Mouse (Mus musculus) E14TG2a.4 (cell line): Measurements from ENCODE around the gene Tlx2.

Experiments
- H3K27me3 ChIP-seq: 2 replicates; pipeline ENCODE4 v1.6.1; 2014; ENCODE audit warnings: low read length, control low read depth; ENCODE audit not compliant: insufficient read depth
- H3K36me3 ChIP-seq: 2 replicates; pipeline ENCODE4 v1.6.1; 2014; ENCODE audit warnings: low read length, control low read depth; ENCODE audit not compliant: insufficient read depth
- H3K4me1 ChIP-seq: replicated peaks from 2 replicates; pipeline ENCODE4 v1.6.1; 2014; ENCODE audit warnings: low read depth, low read length, control low read depth
- H3K4me3 ChIP-seq: replicated peaks from 2 replicates; pipeline ENCODE4 v1.5.1; 2014; ENCODE audit warnings: mild to moderate bottlenecking, low read length
- H3K9me3 ChIP-seq: 2 replicates; pipeline ENCODE4 v1.6.1; 2014; ENCODE audit warnings: low read length, control low read depth
- CTCF ChIP-seq: conservative IDR thresholded peaks from 2 replicates; pipeline ENCODE4 v1.5.1; 2014; ENCODE audit warnings: low read length
- NANOG ChIP-seq: IDR thresholded peaks from 2 replicates; pipeline ENCODE4 v1.6.1; 2014; ENCODE audit warnings: borderline replicate concordance, low read length, mixed read lengths
- POU5F1 ChIP-seq: IDR thresholded peaks from 2 replicates; pipeline ENCODE4 v1.6.1; 2014; ENCODE audit warnings: low read length, borderline replicate concordance

Tlx2 gene

GRCm38 (mm10) chr6:83034463-83035055, 35.5 kb downstream of the Tlx2 start:
- no peaks in the 10 kb centered on the region for H3K9me3 ChIP-seq
- peaks cover 88% of the 10 kb centered on the region for H3K27me3 ChIP-seq
- H3K36me3 ChIP-seq: no peaks in the 10 kb centered on the region
- peaks cover 56% of the 10 kb centered on the region for H3K4me1 ChIP-seq
- peak overlapping the region; percentile 78; the same call in 1 of the 2 replicates for H3K4me3 ChIP-seq
- TF ChIP-seq CTCF (no peak), NANOG (no peak), POU5F1 (no peak)

DNA sequence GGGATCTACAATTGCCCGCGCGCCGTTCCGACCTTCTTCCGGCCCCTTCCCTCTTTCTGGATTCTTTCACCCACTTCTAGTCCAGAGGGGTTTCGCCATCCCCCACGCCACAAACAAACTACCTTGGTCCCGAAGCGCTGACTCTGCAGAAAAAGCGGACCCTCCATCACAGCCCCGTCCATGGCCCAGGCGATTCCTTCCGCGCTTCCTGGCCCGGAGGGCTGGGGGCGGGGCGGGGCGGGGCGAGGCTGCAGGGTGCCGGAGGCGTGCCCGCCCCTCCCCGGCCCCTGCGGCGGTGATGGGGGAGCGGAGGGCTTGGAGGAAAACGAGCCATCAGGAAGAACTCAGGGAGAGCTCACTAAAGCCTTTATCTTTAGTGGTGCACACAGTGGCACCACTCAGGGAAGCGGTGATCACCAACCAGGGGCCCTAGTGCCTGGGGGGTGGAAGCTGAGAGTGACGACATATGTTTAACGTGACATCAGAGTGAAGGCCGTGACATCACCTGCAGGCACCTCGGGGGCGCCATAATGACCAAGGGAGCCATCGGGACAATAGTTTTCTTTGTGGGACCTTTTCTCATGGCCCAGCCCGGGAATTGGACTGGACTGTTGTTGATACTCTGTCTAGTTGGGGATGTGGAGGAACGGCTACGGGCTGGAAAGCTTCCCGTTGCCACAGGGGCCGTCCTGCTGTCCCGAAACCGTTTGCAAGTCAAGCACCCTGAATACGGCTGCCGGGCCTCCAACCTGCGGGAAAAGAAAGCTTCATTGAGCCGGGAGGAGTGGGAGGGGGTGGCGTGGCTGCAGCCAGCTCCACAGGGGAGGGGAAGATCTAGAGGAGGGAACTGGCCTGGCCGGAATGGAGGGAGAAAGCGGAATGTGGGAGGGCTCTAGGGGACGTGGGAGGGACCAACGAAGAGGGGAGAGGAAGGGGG, 36.6 kb downstream of the Tlx2 start, which contains the start of the genes Dok1 and Loxl3:
Gene Dok1, minus strand, starts transcription at position 223 of the 937 bp plus-strand sequence.
Gene Loxl3, plus strand, starts transcription at position 925 of the 937 bp plus-strand sequence.
- Histone ChIP-seq H3K4me1 (peaks cover 53% of the 10 kb centered on the region), H3K4me3 (peak within 1 kb of the TSS; percentile 78), H3K27me3 (peaks cover 97% of the 10 kb centered on the region), H3K9me3 (no peaks in the 10 kb centered on the region), H3K36me3 (no peaks in the 10 kb centered on the region)
- no peak for TF ChIP-seq CTCF
- no peak; the same call in 1 of the 2 replicates for TF ChIP-seq NANOG
- no peak for TF ChIP-seq POU5F1

- TF ChIP-seq CTCF (no peak), NANOG (no peak), POU5F1 (no peak)
- peak overlapping the region; percentile 78 for H3K4me3 ChIP-seq
- H3K9me3 ChIP-seq: no peaks in the 10 kb centered on the region
- no peaks in the 10 kb centered on the region for H3K36me3 ChIP-seq
- H3K4me1 ChIP-seq: peaks cover 47% of the 10 kb centered on the region
- H3K27me3 ChIP-seq: peaks cover 97% of the 10 kb centered on the region
These were observed 37.3 kb downstream of the Tlx2 start for GRCm38 (mm10) chr6:83032769-83033191.

DNA sequence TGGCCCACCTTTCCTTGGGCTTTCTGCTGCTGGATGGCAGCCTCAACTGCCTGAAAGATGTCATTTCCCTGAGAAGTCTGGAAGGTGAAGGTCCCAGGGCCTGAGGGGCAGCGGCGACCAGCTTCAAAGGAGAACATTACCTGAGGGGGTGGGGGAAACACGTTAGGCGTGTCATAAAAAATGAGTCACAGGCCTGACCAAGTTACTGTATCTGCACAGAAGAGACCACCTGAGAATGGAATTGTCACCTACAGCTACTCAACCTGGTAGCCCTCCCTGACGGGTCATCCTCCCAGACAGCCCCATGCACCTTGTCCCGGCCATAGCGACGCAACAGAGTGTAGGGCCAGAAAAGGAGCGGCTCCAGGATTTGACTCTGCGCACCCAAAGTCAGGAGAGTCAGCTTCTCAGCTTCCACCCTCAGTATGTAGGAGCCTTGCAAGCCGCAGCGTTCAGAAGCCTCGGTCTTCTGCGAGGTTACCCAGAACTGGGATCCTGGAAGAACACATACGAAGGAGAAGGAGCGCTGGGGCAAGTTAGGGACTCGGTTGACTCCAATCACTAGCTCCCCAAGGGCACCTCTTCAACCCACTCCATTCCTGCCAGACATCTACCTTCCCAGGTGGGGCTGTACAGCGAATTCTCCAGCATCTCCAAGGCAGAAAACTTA, 38.0 kb downstream of the Tlx2 start:
- Histone ChIP-seq H3K4me1 (peaks cover 47% of the 10 kb centered on the region), H3K36me3 (no peaks in the 10 kb centered on the region), H3K9me3 (no peaks in the 10 kb centered on the region), H3K27me3 (peaks cover 96% of the 10 kb centered on the region), H3K4me3 (peak overlapping the region; percentile 78)
- TF ChIP-seq CTCF: no peak

DNA sequence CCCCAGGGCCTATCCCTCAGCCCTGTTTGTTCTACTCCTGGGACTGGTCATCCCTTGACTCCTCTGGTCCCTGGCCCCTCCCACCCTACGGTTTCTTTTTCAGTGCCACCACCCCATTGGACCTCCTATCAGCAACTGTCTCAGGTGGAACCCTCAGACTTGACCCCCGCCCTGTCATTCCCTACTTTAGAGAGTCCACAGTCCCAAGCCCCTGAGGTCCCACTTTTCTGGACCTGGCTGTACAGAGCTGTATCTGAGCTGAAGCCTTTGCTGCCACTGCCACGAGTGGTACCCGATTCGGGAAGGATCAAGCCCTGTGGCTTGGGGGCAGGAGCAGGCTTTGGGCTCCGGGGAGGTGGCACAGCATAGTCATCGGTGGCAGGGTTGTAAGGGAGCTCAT, 39.0 kb downstream of the Tlx2 start:
- H3K9me3 ChIP-seq: no peaks in the 10 kb centered on the region
- H3K27me3 ChIP-seq: peaks cover 96% of the 10 kb centered on the region
- H3K4me1 ChIP-seq: peaks cover 47% of the 10 kb centered on the region
- TF ChIP-seq NANOG: no peak
- no peak for TF ChIP-seq CTCF
- TF ChIP-seq POU5F1: no peak
- H3K36me3 ChIP-seq: no peaks in the 10 kb centered on the region
- peak overlapping the region; percentile 78; the same call in 1 of the 2 replicates for H3K4me3 ChIP-seq

DNA sequence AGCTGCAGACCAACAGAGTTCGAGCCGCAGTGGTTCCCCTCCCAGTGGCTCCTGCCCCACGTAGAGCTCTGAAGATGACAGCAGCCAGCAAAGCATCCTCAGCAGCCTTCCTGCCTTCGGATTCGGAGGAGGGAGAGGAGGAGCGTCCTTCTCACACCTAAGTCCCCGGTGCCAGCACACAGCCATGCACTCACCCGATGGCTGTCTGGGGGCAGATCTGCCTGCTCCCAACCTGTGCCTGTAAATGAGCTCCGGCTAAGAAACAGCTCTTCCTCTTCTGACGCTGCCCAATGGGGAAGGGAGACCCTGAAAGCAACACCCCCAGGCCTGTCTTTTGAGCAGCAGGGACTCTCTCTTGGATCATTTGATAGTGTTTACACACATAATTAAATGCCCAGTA, 40.3 kb downstream of the Tlx2 start:
- TF ChIP-seq NANOG (no peak), POU5F1 (no peak), CTCF (no peak)

GRCm38 (mm10) chr6:83027706-83028105, 42.4 kb downstream of the Tlx2 start:
- TF ChIP-seq NANOG: no peak
- TF ChIP-seq POU5F1: no peak
- TF ChIP-seq CTCF: no peak
- peaks cover 72% of the 10 kb centered on the region for H3K27me3 ChIP-seq

More for the DNA sequence above, 40.3 kb downstream of the Tlx2 start:
- Histone ChIP-seq H3K4me1 (peaks cover 47% of the 10 kb centered on the region), H3K27me3 (peaks cover 85% of the 10 kb centered on the region), H3K9me3 (no peaks in the 10 kb centered on the region), H3K36me3 (no peaks in the 10 kb centered on the region), H3K4me3 (no peak overlapping the region)

DNA sequence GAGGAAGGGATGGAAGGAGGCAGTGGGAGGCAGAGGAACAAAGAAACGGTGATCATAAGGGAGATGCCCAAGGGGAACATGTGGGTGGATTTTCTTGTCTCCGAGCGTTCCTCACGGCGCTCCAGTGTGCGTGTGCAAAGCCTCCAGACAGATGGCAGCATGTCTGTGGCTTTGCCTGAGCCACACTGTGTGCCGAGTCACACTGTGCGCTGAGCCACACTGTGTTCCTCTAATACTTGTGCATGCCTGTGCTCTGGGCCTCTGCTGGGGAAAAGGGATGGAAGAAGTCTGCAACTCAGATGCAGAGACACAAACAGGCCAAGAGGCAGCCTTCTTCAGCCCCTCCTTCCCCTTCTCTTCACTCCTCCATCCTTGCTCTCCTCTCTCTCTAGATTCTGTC, 42.8 kb downstream of the Tlx2 start:
- H3K4me1 ChIP-seq: peaks cover 29% of the 10 kb centered on the region
- TF ChIP-seq CTCF (no peak), NANOG (no peak), POU5F1 (no peak)
- H3K9me3 ChIP-seq: no peaks in the 10 kb centered on the region
- H3K4me3 ChIP-seq: no peak overlapping the region
- H3K36me3 ChIP-seq: no peaks in the 10 kb centered on the region
- peaks cover 68% of the 10 kb centered on the region for H3K27me3 ChIP-seq

More at GRCm38 (mm10) chr6:83027706-83028105, 42.4 kb downstream of the Tlx2 start:
- Histone ChIP-seq H3K4me3 (no peak overlapping the region), H3K4me1 (peaks cover 33% of the 10 kb centered on the region), H3K36me3 (no peaks in the 10 kb centered on the region), H3K9me3 (no peaks in the 10 kb centered on the region)
